Mouse (Mus musculus): ENCODE measurements around the gene Ccdc9b. TPM values are rescaled to one million over a fixed set of nuclear protein-coding genes. Genes with fewer than 3 reads are reported as not detected.

Ccdc9b gene
- total RNA-seq, 2 experiments from 2014 or later = 6.1 to 6.9 TPM

GRCm38 (mm10) chr2:118714230-118714629 lies 48.2 kb downstream of the Ccdc9b start:
- DNase-seq (ENCODE audit: low spot score in 2 of 2) = no peak

GRCm38 (mm10) chr2:118713631-118714030 lies 48.8 kb downstream of the Ccdc9b start:
- DNase-seq (ENCODE audit: low spot score in 2 of 2) = no peak

- no peak for DNase-seq (ENCODE audit: low spot score in 2 of 2)
Measured at GRCm38 (mm10) chr2:118711038-118711494, 51.4 kb downstream of the Ccdc9b start.

GRCm38 (mm10) chr2:118709655-118710221 lies 52.7 kb downstream of the Ccdc9b start:
- no peak for DNase-seq (ENCODE audit: low spot score in 2 of 2)

GRCm38 (mm10) chr2:118708472-118708871 lies 54.0 kb downstream of the Ccdc9b start:
- DNase-seq (ENCODE audit: low spot score in 2 of 2) = no peak

- DNase-seq (ENCODE audit: low spot score in 2 of 2) = no peak
Measured at GRCm38 (mm10) chr2:118706436-118706835, 56.0 kb downstream of the Ccdc9b start.

Other genes starting within 250 kb of the Ccdc9b start
- 10 to 100 TPM; 30.9 to 35.7 TPM for gene Bmf, start 213.0 kb downstream of the Ccdc9b start, total RNA-seq (2021)
- gene Bub1b, start 164.4 kb downstream of the Ccdc9b start, total RNA-seq (2021) = 10 to 100 TPM; 36.7 to 40.7 TPM
- 10 to 100 TPM; 13.8 to 16.3 TPM for gene Pak6, start 99.4 kb downstream of the Ccdc9b start, total RNA-seq (2021)
- gene Ankrd63, start 58.7 kb downstream of the Ccdc9b start, total RNA-seq (2021) = under 1 TPM; 0.20 to 0.59 TPM
- 1 to 10 TPM; 2.2 to 2.7 TPM for gene Plcb2, start 34.2 kb downstream of the Ccdc9b start, total RNA-seq (2021)
- 10 to 100 TPM; 27.8 to 30.8 TPM for gene Inafm2, start 16.9 kb downstream of the Ccdc9b start, total RNA-seq (2021)
- gene Phgr1, start 10.1 kb upstream of the Ccdc9b start, total RNA-seq (2021) = not detected
- 10 to 100 TPM; 53.4 to 54.0 TPM for gene Disp2, start 17.1 kb upstream of the Ccdc9b start, total RNA-seq (2021)
- 10 to 100 TPM; 28.0 to 28.8 TPM for gene Knstrn, start 51.3 kb upstream of the Ccdc9b start, total RNA-seq (2021)
- gene Ivd, start 99.3 kb upstream of the Ccdc9b start, total RNA-seq (2021) = 100 to 1,000 TPM; 166 to 176 TPM
- gene Bahd1, start 137.7 kb upstream of the Ccdc9b start, total RNA-seq (2021) = 10 to 100 TPM; 51.5 to 54.1 TPM
- 10 to 100 TPM; 23.0 to 24.5 TPM for gene Chst14, start 163.8 kb upstream of the Ccdc9b start, total RNA-seq (2021)